Mouse (Mus musculus) forebrain, embryonic 13.5 days (tissue): ENCODE data around the gene Capn15. TPM values are rescaled to one million over a fixed set of nuclear protein-coding genes. Genes with fewer than 3 reads are reported as not detected.
A peak's percentile ranks its signal among the peaks of the same experiment; 100 is the strongest.

Experiments used
- ATAC-seq: fragments of 200-750 bp; cut with Nextera tagmentation; 2 replicates; pipeline ENCODE4 v1.8.0; 2017
- H3K27ac ChIP-seq: fragments of 300-500 bp; sonication (generic); 2 replicates; pipeline ENCODE4 v1.5.1; 2015; ENCODE audit warnings: inconsistent platforms, mild to moderate bottlenecking, moderate library complexity
- H3K27me3 ChIP-seq: fragments of 300-500 bp; sonication (generic); 2 replicates; pipeline ENCODE4 v1.6.1; 2015; ENCODE audit warnings: mild to moderate bottlenecking, inconsistent platforms
- H3K36me3 ChIP-seq: fragments of 300-500 bp; sonication (generic); 2 replicates; pipeline ENCODE4 v1.6.1; 2015; ENCODE audit warnings: mild to moderate bottlenecking, inconsistent platforms; ENCODE audit not compliant: poor library complexity, severe bottlenecking
- H3K4me1 ChIP-seq: fragments of 300-500 bp; sonication (generic); 2 replicates; pipeline ENCODE4 v1.6.1; 2015; ENCODE audit warnings: inconsistent platforms
- H3K4me2 ChIP-seq: fragments of 300-500 bp; sonication (generic); 2 replicates; pipeline ENCODE4 v1.6.1; 2015; ENCODE audit warnings: inconsistent platforms, mild to moderate bottlenecking, moderate library complexity
- H3K4me3 ChIP-seq: fragments of 300-500 bp; sonication (generic); 2 replicates; pipeline ENCODE4 v1.5.1; 2015; ENCODE audit warnings: mild to moderate bottlenecking, inconsistent platforms
- H3K9ac ChIP-seq: fragments of 300-500 bp; sonication (generic); 2 replicates; pipeline ENCODE4 v1.6.1; 2015; ENCODE audit warnings: mild to moderate bottlenecking, inconsistent platforms
- H3K9me3 ChIP-seq: fragments of 300-500 bp; sonication (generic); replicated peaks from 2 replicates; pipeline ENCODE4 v1.6.1; 2016; ENCODE audit warnings: inconsistent platforms
- WGBS: fragments of 180-500 bp; shearing (Covaris S2); methylation state at CpG from one replicate; pipeline ENCODE4 v1.1.7; 2015; 5-methylcytosine and 5-hydroxymethylcytosine counted together
- polyA plus RNA-seq: library from polyadenylated mRNA; unstranded; fragments of >200 nt; fragmentation: Nextera tagmentation; extraction: Ambion mirVana; gene quantifications from 2 replicates; pipeline ENCODE4 v1.2.1, GENCODE M21; 2015

The Capn15 gene
- polyA plus RNA-seq, 1 experiment from 2014 or later, result 17.1 TPM

GRCm38 (mm10) chr17:25951225-25951802, 34.3 kb downstream of the Capn15 start:
- Histone ChIP-seq H3K4me1 (peaks cover 11% of the 10 kb centered on the region), H3K27me3 (peaks cover 47% of the 10 kb centered on the region), H3K27ac (no peak overlapping the region), H3K36me3 (no peaks in the 10 kb centered on the region), H3K4me2 (peak overlapping the region; percentile 57), H3K9me3 (no peaks in the 10 kb centered on the region), H3K9ac (no peak overlapping the region), H3K4me3 (peak overlapping the region; percentile 32)
- under 1% methylated on average over 33 of the region's 33 CpGs for WGBS
- ATAC-seq, result no peak

GRCm38 (mm10) chr17:25950706-25951105, 34.9 kb downstream of the Capn15 start:
- H3K36me3 ChIP-seq, result no peaks in the 10 kb centered on the region
- 7% methylated on average over 3 of the region's 3 CpGs for WGBS
- no peak overlapping the region for H3K4me2 ChIP-seq
- H3K9ac ChIP-seq, result no peak overlapping the region
- H3K4me3 ChIP-seq, result no peak overlapping the region
- H3K9me3 ChIP-seq, result no peaks in the 10 kb centered on the region
- no peak for ATAC-seq
- peaks cover 47% of the 10 kb centered on the region for H3K27me3 ChIP-seq
- H3K27ac ChIP-seq, result no peak overlapping the region
- peaks cover 11% of the 10 kb centered on the region for H3K4me1 ChIP-seq

GRCm38 (mm10) chr17:25949981-25950380, 35.6 kb downstream of the Capn15 start:
- Histone ChIP-seq H3K27ac (no peak overlapping the region), H3K4me1 (peaks cover 11% of the 10 kb centered on the region), H3K27me3 (peaks cover 47% of the 10 kb centered on the region), H3K9me3 (no peaks in the 10 kb centered on the region), H3K36me3 (no peaks in the 10 kb centered on the region), H3K4me2 (no peak overlapping the region), H3K9ac (no peak overlapping the region), H3K4me3 (no peak overlapping the region)
- whole genome bisulfite sequencing, result 79% methylated on average over 5 of the region's 5 CpGs
- no peak for ATAC-seq

- no peak for ATAC-seq
- Histone ChIP-seq H3K4me3 (no peak overlapping the region), H3K4me2 (no peak overlapping the region), H3K9ac (no peak overlapping the region), H3K27ac (no peak overlapping the region), H3K4me1 (peaks cover 11% of the 10 kb centered on the region), H3K9me3 (no peaks in the 10 kb centered on the region), H3K36me3 (no peaks in the 10 kb centered on the region), H3K27me3 (peaks cover 36% of the 10 kb centered on the region)
- WGBS, result 78% methylated on average over 8 of the region's 8 CpGs
Observed at GRCm38 (mm10) chr17:25948051-25948450, 37.5 kb downstream of the Capn15 start.

- 87% methylated on average over 4 of the region's 4 CpGs for WGBS
- Histone ChIP-seq H3K9ac (no peak overlapping the region), H3K4me2 (no peak overlapping the region), H3K9me3 (no peaks in the 10 kb centered on the region), H3K4me3 (no peak overlapping the region), H3K27ac (no peak overlapping the region), H3K27me3 (peaks cover 32% of the 10 kb centered on the region), H3K4me1 (peaks cover 11% of the 10 kb centered on the region), H3K36me3 (no peaks in the 10 kb centered on the region)
- ATAC-seq, result no peak
Observed at GRCm38 (mm10) chr17:25947576-25947975, 38.0 kb downstream of the Capn15 start.

- no peak overlapping the region for H3K4me3 ChIP-seq
- no peak for ATAC-seq
- no peak overlapping the region for H3K27ac ChIP-seq
- H3K9me3 ChIP-seq, result no peaks in the 10 kb centered on the region
- H3K4me2 ChIP-seq, result no peak overlapping the region
- WGBS, result 77% methylated on average over 8 of the region's 8 CpGs
- no peak overlapping the region for H3K9ac ChIP-seq
- H3K36me3 ChIP-seq, result no peaks in the 10 kb centered on the region
- H3K27me3 ChIP-seq, result peaks cover 25% of the 10 kb centered on the region
- H3K4me1 ChIP-seq, result peaks cover 13% of the 10 kb centered on the region
Observed at GRCm38 (mm10) chr17:25946891-25947290, 38.7 kb downstream of the Capn15 start.

GRCm38 (mm10) chr17:25946349-25946748, 39.2 kb downstream of the Capn15 start:
- Histone ChIP-seq H3K4me3 (no peak overlapping the region), H3K9ac (no peak overlapping the region), H3K4me1 (peaks cover 8% of the 10 kb centered on the region), H3K36me3 (no peaks in the 10 kb centered on the region), H3K27me3 (peaks cover 19% of the 10 kb centered on the region), H3K4me2 (no peak overlapping the region), H3K27ac (no peak overlapping the region), H3K9me3 (no peaks in the 10 kb centered on the region)
- 78% methylated on average over 7 of the region's 7 CpGs for WGBS
- no peak for ATAC-seq

GRCm38 (mm10) chr17:25945517-25946155, 40.0 kb downstream of the Capn15 start:
- no peak overlapping the region for H3K27ac ChIP-seq
- no peak overlapping the region for H3K9ac ChIP-seq
- no peak overlapping the region for H3K4me3 ChIP-seq
- WGBS, result 56% methylated on average over 9 of the region's 9 CpGs
- H3K27me3 ChIP-seq, result peaks cover 12% of the 10 kb centered on the region
- H3K4me1 ChIP-seq, result peaks cover 10% of the 10 kb centered on the region
- H3K4me2 ChIP-seq, result no peak overlapping the region
- H3K36me3 ChIP-seq, result no peaks in the 10 kb centered on the region
- H3K9me3 ChIP-seq, result no peaks in the 10 kb centered on the region
- no peak for ATAC-seq

- no peak for ATAC-seq
- peaks cover 1% of the 10 kb centered on the region; the same call in 1 of the 2 replicates for H3K27me3 ChIP-seq
- WGBS, result 56% methylated on average over 6 of the region's 6 CpGs
- H3K9me3 ChIP-seq, result no peaks in the 10 kb centered on the region
- no peak within 1 kb of the TSS for H3K4me2 ChIP-seq
- no peak within 1 kb of the TSS for H3K27ac ChIP-seq
- no peaks in the 10 kb centered on the region for H3K36me3 ChIP-seq
- no peak within 1 kb of the TSS for H3K4me3 ChIP-seq
- H3K9ac ChIP-seq, result no peak within 1 kb of the TSS
- peaks cover 15% of the 10 kb centered on the region for H3K4me1 ChIP-seq
Observed at GRCm38 (mm10) chr17:25944366-25945163, 41.0 kb downstream of the Capn15 start, which contains the start of the genes Pigq and Nhlrc4. TSS of gene Pigq (minus strand) at chr17:25944936. TSS of gene Nhlrc4 (minus strand) at chr17:25944961.

GRCm38 (mm10) chr17:25943769-25944168, 41.8 kb downstream of the Capn15 start:
- Histone ChIP-seq H3K4me1 (peaks cover 15% of the 10 kb centered on the region), H3K9me3 (no peaks in the 10 kb centered on the region)
- 76% methylated on average over 9 of the region's 9 CpGs for WGBS

GRCm38 (mm10) chr17:25943221-25943620, 42.4 kb downstream of the Capn15 start:
- no peak for ATAC-seq
- Histone ChIP-seq H3K27me3 (no peaks in the 10 kb centered on the region), H3K9me3 (no peaks in the 10 kb centered on the region), H3K4me1 (peaks cover 15% of the 10 kb centered on the region), H3K9ac (no peak overlapping the region), H3K36me3 (no peaks in the 10 kb centered on the region), H3K4me2 (no peak overlapping the region), H3K4me3 (no peak overlapping the region), H3K27ac (no peak overlapping the region)
- WGBS, result 93% methylated on average over 3 of the region's 3 CpGs

More at GRCm38 (mm10) chr17:25943769-25944168, 41.8 kb downstream of the Capn15 start:
- Histone ChIP-seq H3K27me3 (no peaks in the 10 kb centered on the region), H3K9ac (no peak overlapping the region), H3K27ac (no peak overlapping the region), H3K36me3 (no peaks in the 10 kb centered on the region), H3K4me3 (no peak overlapping the region), H3K4me2 (no peak overlapping the region)
- ATAC-seq, result no peak

GRCm38 (mm10) chr17:25942597-25943151, 42.9 kb downstream of the Capn15 start:
- WGBS, result 91% methylated on average over 2 of the region's 2 CpGs
- no peak overlapping the region for H3K9ac ChIP-seq
- H3K4me2 ChIP-seq, result no peak overlapping the region
- H3K27ac ChIP-seq, result no peak overlapping the region
- H3K9me3 ChIP-seq, result no peaks in the 10 kb centered on the region
- no peak for ATAC-seq
- H3K27me3 ChIP-seq, result no peaks in the 10 kb centered on the region
- peaks cover 15% of the 10 kb centered on the region for H3K4me1 ChIP-seq
- H3K36me3 ChIP-seq, result no peaks in the 10 kb centered on the region
- H3K4me3 ChIP-seq, result no peak overlapping the region
